In the genomic region with DNA sequence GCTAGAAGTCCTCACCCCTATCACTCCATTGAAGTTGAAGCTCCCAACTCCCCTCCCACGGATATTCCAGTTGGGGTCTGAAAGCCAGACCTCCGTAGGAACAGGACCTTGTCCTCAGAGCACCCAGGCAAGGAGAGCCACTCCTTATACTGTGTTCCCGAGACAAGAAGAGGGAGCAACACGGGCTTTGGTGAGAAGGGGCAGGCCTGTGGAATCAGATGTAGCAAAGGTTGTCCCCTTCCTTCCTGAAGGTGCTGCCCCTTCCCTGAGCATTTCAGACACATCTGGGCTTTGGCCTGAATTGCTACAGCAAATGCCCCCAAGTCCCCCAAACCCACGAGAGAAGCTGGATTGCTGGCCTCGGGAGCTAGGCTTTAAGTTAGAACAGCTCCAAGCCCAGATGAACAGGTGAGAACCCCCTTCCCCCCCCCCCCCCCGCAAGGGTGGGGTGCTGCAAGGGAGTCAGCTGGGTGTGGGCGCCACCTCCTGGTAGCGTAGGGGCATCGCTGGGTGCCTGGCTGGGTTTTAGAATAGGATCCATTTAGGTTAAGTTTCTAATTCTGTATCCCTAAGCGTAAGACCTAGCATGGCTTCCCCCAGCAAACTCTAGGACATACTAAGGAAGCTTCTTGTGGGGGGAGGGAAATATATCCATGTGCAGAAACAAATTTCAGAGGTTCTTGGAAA, we compare ENCODE assay signal across 10 mouse cellular contexts. TPM values are rescaled to one million over a fixed set of nuclear protein-coding genes. Genes with fewer than 3 reads are reported as not detected.
DNase-seq lines count a peak whose midpoint lies in the region; ATAC-seq and TF ChIP-seq lines count a peak whose summit lies in the region.
"Had no signal": no experiment of that assay in that cellular context is flagged by ENCODE, and none has a peak within 500 bp of the region (broad histone marks: within the 10 kb centered on the region; RNA-seq: fewer than 3 reads in every experiment).

No protein-coding gene starts in this region.

- DNase-seq in cerebellum, adult 11 months: peak; percentile 63
- DNase-seq in R1 (ENCODE audit: low read depth, low spot score): peak; percentile 54
- peak; percentile 53 to 76 for DNase-seq in heart, postnatal 10 days
- DNase-seq in layer of hippocampus, adult 11-12 months (ENCODE audit: low spot score): peak; percentile 74
- peak; percentile 60 for DNase-seq in lung, adult 2 months
- DNase-seq in right cerebral cortex, postnatal 14 days: peak; percentile 67

- H3K4me1 ChIP-seq in lung, adult 2 months (ENCODE audit: control insufficient read depth, insufficient read depth, low read length): peaks cover 4% of the 10 kb centered on the region

- intact Hi-C loops in heart, postnatal 10 days (cut with DNase I): loop anchor here (2.0 kb wide), 2 partner anchors 26 to 100 kb away; no protein-coding TSS in a partner anchor

- TF ChIP-seq CTCF in lung, adult 2 months (IDR thresholded peaks at IDR 0.05; ENCODE audit: insufficient read depth, low read length): peak; percentile 71

- TF ChIP-seq POLR2A in lung, adult 2 months (IDR thresholded peaks at IDR 0.05; ENCODE audit: borderline replicate concordance, extremely low read depth, low read depth, low read length): no peak

- WGBS in lung, adult 2 months: 23% methylated on average over 11 of the region's 11 CpGs

- no peak overlapping the region for H3K4me3 ChIP-seq in lung, adult 2 months (replicated peaks; ENCODE audit: extremely low read depth, low read depth, low read length)

- ATAC-seq in cerebellum, adult (ENCODE audit: insufficient number of reproducible peaks, low FRiP score, low TSS enrichment): no peak; the same call in 1 of the 2 replicates
- peak; percentile 81 for ATAC-seq in common myeloid progenitor, adult 5-6 weeks (replicated peaks; ENCODE audit: low read depth, poor library complexity, severe bottlenecking)
- ATAC-seq: Patski had no signal

RNA-seq across cellular contexts. Expression of gene Dcaf7, which starts 10.1 kb away (rescaled TPM):
- 56.2 and 68.3 TPM in 2 replicates for total RNA-seq in common myeloid progenitor, adult 5-6 weeks (2017)
- 10 to 100 TPM; 54.6 to 57.6 TPM for total RNA-seq in heart, postnatal 10 days (2021)
- 43.8 and 51.5 TPM in 2 replicates for polyA plus RNA-seq in lung, adult 2 months (2012; rRNA removed)

RNA-seq across cellular contexts. Expression of gene Kcnh6, which starts 18.7 kb away (rescaled TPM):
- not detected in 2 replicates for total RNA-seq in common myeloid progenitor, adult 5-6 weeks (2017)
- total RNA-seq in heart, postnatal 10 days (2021): under 1 TPM in 1 of 2 experiments, not detected in 1; 0.31 TPM
- 0.44 and 0.45 TPM in 2 replicates for polyA plus RNA-seq in lung, adult 2 months (2012; rRNA removed)
- polyA plus RNA-seq: Patski had no signal

RNA-seq across cellular contexts. Expression of gene Ace3, which starts 32.1 kb away (rescaled TPM):
- total RNA-seq in common myeloid progenitor, adult 5-6 weeks (2017): not detected in 2 replicates
- total RNA-seq in heart, postnatal 10 days (2021): not detected
- 2.2 and 2.4 TPM in 2 replicates for polyA plus RNA-seq in lung, adult 2 months (2012; rRNA removed)
- total RNA-seq: left cerebral cortex, adult 8-10 months had no signal
- polyA plus RNA-seq: Patski had no signal

RNA-seq across cellular contexts. Expression of gene Taco1, which starts 39.3 kb away (rescaled TPM):
- 14.5 and 21.1 TPM in 2 replicates for total RNA-seq in common myeloid progenitor, adult 5-6 weeks (2017)
- total RNA-seq in heart, postnatal 10 days (2021): 10 to 100 TPM; 49.4 to 50.1 TPM
- polyA plus RNA-seq in lung, adult 2 months (2012; rRNA removed): 9.3 and 9.7 TPM in 2 replicates

RNA-seq across cellular contexts. Expression of gene Map3k3, which starts 57.8 kb away (rescaled TPM):
- 14.7 and 28.0 TPM in 2 replicates for total RNA-seq in common myeloid progenitor, adult 5-6 weeks (2017)
- 10 to 100 TPM; 50.5 to 50.6 TPM for total RNA-seq in heart, postnatal 10 days (2021)
- 52.6 and 61.6 TPM in 2 replicates for polyA plus RNA-seq in lung, adult 2 months (2012; rRNA removed)
